Mouse (Mus musculus): ENCODE measurements around the gene Nap1l1.

DNA sequence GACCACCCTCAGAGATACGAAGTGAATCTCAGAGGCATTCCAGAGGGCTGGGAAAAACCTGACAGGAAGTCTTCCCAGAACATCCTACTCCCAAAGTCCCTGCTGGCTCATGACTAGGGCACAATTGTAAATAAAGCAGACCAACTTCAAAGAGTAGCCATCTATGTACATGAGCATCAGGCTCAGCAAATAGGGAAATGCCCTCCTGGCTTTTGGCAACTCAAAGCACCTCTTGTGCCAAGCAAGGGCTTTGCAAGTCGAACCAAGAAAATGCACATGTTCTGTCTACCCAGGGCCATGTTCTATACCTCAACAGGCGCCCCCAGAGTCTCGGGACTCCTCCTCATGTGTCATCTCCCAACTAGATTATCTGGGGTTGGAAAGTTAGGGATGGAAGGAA, 48.6 kb downstream of the Nap1l1 start:
- no peak for TF ChIP-seq CTCF (IDR thresholded peaks at IDR 0.05; ENCODE audit: low read depth, low read length)
- TF ChIP-seq POLR2A (IDR thresholded peaks at IDR 0.05; ENCODE audit: borderline replicate concordance, low read depth, low read length): no peak
